Mouse (Mus musculus) lung, embryonic 15.5 days (tissue): ENCODE results near the gene Isoc2a. TPM values are rescaled to one million over a fixed set of nuclear protein-coding genes. Genes with fewer than 3 reads are reported as not detected.

Experiments
- ATAC-seq: fragments of 200-750 bp; cut with Nextera tagmentation; 2 replicates; pipeline ENCODE4 v1.8.0; 2017; ENCODE audit warnings: moderate number of reproducible peaks, borderline replicate concordance; ENCODE audit not compliant: low FRiP score, low TSS enrichment; ENCODE audit errors: extremely low read depth
- H3K27ac ChIP-seq: fragments of 300-500 bp; sonication (generic); 2 replicates; pipeline ENCODE4 v1.5.1; 2015; ENCODE audit warnings: moderate library complexity, mild to moderate bottlenecking, inconsistent platforms
- H3K27me3 ChIP-seq: fragments of 300-500 bp; sonication (generic); 2 replicates; pipeline ENCODE4 v1.6.1; 2015; ENCODE audit warnings: inconsistent platforms
- H3K36me3 ChIP-seq: fragments of 300-500 bp; sonication (generic); 2 replicates; pipeline ENCODE4 v1.6.1; 2015; ENCODE audit warnings: inconsistent platforms
- H3K4me1 ChIP-seq: fragments of 300-500 bp; sonication (generic); 2 replicates; pipeline ENCODE4 v1.6.1; 2015; ENCODE audit warnings: inconsistent platforms
- H3K4me2 ChIP-seq: fragments of 300-500 bp; sonication (generic); 2 replicates; pipeline ENCODE4 v1.6.1; 2015; ENCODE audit warnings: inconsistent platforms, mild to moderate bottlenecking, moderate library complexity
- H3K4me3 ChIP-seq: fragments of 300-500 bp; sonication (generic); 2 replicates; pipeline ENCODE4 v1.5.1; 2015; ENCODE audit warnings: mild to moderate bottlenecking, inconsistent platforms
- H3K9ac ChIP-seq: fragments of 300-500 bp; sonication (generic); 2 replicates; pipeline ENCODE4 v1.6.1; 2015; ENCODE audit warnings: inconsistent platforms
- H3K9me3 ChIP-seq: fragments of 300-500 bp; sonication (generic); 2 replicates; pipeline ENCODE4 v1.6.1; 2016; ENCODE audit warnings: inconsistent platforms
- WGBS: fragments of 180-500 bp; shearing (Covaris S2); methylation state at CpG from one replicate; pipeline ENCODE4 v1.1.7; 2015; 5-methylcytosine and 5-hydroxymethylcytosine counted together
- polyA plus RNA-seq: library from polyadenylated mRNA; unstranded; fragments of >200 nt; fragmentation: Nextera tagmentation; extraction: Ambion mirVana; gene quantifications from 2 replicates; pipeline ENCODE4 v1.2.1, GENCODE M21; 2015

Gene Isoc2a
- 0.63 and 0.81 TPM in 2 replicates for polyA plus RNA-seq

DNA sequence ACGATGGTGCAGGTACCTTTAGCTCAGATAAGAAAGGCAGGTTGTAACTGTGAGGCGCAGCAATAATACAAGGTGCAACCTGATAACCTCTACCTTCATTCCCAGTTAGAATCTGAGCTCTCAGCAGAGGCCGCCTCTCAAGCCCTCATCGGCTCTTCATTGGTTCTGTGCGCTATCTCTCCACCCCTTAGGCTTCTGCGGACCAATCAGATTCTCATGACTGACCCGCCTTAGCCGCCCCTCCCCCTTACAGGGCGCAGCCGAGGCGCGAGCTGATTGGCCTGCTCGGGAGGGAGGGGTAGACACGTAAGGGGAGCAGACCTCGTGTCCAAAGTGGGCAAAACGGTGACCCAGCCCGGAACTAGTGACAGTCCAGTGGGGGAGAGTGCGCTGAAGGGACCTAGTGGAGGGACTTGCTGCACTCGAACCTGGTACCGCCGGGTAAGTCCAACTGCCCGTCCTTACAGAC is at the start of gene Isoc2a:
Gene Isoc2a (plus strand): TSS at position 401 of the 469 bp plus-strand sequence.
- Histone ChIP-seq H3K27ac (no peak within 1 kb of the TSS), H3K9ac (peak within 1 kb of the TSS; percentile 48), H3K4me3 (peak within 1 kb of the TSS; percentile 52), H3K4me1 (peaks cover 14% of the 10 kb centered on the region), H3K27me3 (no peaks in the 10 kb centered on the region), H3K9me3 (no peaks in the 10 kb centered on the region), H3K4me2 (peak within 1 kb of the TSS; percentile 81), H3K36me3 (no peaks in the 10 kb centered on the region)
- ATAC-seq: peak; percentile 99
- 1% methylated on average over 22 of the region's 22 CpGs for whole genome bisulfite sequencing

DNA sequence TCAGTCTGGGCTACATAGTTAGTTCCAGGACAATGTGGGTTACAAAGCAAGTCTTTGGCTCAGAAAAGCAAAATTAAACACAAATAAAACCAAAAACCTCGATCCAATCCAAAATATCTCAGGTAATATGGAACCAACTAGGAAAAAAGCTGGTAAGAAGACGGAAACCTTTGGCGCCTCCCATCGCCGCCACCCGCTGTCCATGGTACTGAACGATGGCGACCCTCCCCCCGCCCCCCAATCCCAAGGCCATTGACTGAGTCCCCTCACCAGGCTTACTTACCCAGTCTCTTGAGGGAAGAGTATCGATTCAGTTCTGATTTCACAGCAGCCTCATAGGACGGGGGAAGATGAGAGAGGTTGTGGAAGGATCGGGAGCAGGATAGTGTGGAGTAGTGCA is 46.5 kb upstream of the Isoc2a start:
- H3K4me2 ChIP-seq: no peak overlapping the region
- no peaks in the 10 kb centered on the region for H3K9me3 ChIP-seq
- H3K27ac ChIP-seq: no peak overlapping the region
- H3K4me3 ChIP-seq: no peak overlapping the region
- peaks cover 36% of the 10 kb centered on the region for H3K27me3 ChIP-seq
- no peaks in the 10 kb centered on the region; the same call in 1 of the 2 replicates for H3K4me1 ChIP-seq
- WGBS: 8% methylated on average over 12 of the region's 12 CpGs
- H3K9ac ChIP-seq: no peak overlapping the region
- ATAC-seq: no peak
- no peaks in the 10 kb centered on the region for H3K36me3 ChIP-seq

DNA sequence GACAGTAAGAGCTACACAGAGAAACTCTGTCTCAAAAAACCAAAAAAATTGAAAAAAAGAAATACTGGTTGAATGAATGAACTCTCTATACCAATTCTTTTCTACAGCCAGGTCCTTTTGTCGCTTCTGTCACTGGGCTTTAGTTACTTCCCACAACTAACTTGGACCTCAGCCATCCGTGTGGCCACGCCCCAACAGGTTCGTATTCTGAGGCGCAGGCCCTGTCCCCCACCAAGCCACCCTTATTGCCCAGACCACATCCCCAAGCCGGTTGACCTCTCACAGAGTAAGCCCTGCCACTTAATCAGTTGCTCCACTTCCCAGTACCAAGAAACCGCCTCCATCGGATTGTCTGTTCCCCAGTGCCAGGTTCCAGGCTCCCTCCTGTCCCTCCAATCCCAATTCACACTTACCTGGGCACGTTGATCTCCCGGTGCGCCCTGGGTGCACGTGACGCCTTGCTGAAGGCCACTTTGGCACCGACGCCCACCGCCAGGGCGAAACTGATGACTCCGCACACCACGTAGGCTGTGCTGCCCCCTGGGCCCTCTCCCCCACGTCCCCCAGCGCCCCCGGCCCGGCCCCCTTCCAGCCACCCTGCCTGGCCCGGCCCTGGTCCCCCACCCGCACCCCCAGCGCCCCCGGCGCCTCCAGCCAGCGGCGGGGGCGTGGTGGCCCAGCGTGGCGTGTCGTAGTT is 41.2 kb upstream of the Isoc2a start:
- Histone ChIP-seq H3K4me3 (peak overlapping the region; percentile 46), H3K4me2 (peak overlapping the region; percentile 82), H3K36me3 (no peaks in the 10 kb centered on the region), H3K27me3 (peaks cover 50% of the 10 kb centered on the region), H3K9ac (peak overlapping the region; percentile 60), H3K9me3 (no peaks in the 10 kb centered on the region), H3K4me1 (peaks cover 15% of the 10 kb centered on the region), H3K27ac (peak overlapping the region; percentile 80)
- ATAC-seq: peak; percentile 4; the same call in 1 of the 2 replicates
- WGBS: 3% methylated on average over 34 of the region's 34 CpGs

DNA sequence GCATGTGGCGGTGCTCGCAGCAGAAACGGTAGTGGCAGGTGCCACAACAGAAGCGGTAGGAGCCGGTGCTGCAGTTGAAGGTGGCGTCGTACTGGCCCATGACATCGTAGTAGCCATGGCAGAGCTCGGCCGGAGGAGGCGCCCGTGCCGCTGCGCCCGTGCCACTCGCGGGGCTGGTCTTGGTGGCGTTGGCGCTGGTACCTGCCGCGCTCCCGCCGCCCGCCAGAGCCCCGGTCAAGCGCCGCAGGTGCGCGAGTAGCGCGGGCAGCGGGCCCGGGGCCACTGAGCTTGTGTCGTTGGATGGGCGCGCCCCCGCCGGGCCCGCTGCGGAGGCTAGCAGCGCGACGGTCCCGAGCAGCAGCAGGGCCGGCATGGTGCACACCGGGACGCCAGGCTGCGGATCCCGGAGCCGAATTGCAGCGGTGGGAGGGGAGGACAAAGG is 40.6 kb upstream of the Isoc2a start:
- peak overlapping the region; percentile 80 for H3K27ac ChIP-seq
- peak overlapping the region; percentile 60 for H3K9ac ChIP-seq
- H3K27me3 ChIP-seq: peaks cover 46% of the 10 kb centered on the region
- peak overlapping the region; percentile 46 for H3K4me3 ChIP-seq
- ATAC-seq: peak; percentile 83
- no peaks in the 10 kb centered on the region for H3K36me3 ChIP-seq
- peak overlapping the region; percentile 82 for H3K4me2 ChIP-seq
- H3K4me1 ChIP-seq: peaks cover 15% of the 10 kb centered on the region
- H3K9me3 ChIP-seq: no peaks in the 10 kb centered on the region
- 1% methylated on average over 51 of the region's 51 CpGs for WGBS

DNA sequence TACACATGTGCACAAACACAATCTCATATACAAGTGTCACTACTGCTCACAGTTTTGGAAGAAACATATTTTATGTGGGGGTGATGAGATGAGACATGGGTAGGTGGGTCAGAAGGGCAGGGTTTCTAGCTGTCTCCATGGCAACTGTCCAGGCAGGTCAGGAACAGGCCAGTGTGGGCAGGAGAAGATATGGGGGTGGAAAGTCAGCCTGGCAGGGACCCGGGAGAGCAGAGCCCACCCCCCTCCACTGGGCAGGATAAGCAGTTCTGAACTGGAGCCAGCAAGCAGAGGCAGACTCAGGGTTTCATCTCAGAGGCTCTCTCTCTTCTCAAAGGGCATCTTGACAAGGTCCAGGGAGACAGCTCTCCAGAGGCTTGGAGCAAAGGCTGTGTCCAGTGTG is 39.3 kb upstream of the Isoc2a start:
- peaks cover 18% of the 10 kb centered on the region for H3K4me1 ChIP-seq
- H3K36me3 ChIP-seq: no peaks in the 10 kb centered on the region
- no peak overlapping the region for H3K9ac ChIP-seq
- no peaks in the 10 kb centered on the region for H3K9me3 ChIP-seq
- peak overlapping the region; percentile 33; the same call in 1 of the 2 replicates for H3K27ac ChIP-seq
- 0% methylated on average over 1 of the region's 1 CpGs for WGBS
- no peak overlapping the region for H3K4me2 ChIP-seq
- peaks cover 57% of the 10 kb centered on the region for H3K27me3 ChIP-seq
- no peak for ATAC-seq
- H3K4me3 ChIP-seq: no peak overlapping the region

DNA sequence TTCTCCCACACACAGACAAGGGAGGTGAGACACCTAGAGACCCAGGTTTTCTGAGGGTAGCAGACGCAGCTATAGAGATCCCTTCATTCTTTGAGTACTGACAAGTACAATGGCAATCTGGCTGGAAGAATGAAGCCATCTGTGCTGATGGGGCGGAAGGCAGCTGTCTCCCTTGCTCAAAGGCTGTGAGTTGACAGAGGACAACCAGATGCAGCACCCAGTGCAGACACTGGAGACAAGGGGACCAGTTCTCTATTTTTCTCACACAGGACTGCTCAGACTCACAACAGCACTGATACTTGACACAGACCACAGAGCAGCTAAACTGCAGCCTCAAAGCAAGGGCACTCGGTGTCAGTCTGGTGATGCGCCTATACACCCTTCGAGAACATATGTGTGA is 34.9 kb upstream of the Isoc2a start:
- Histone ChIP-seq H3K36me3 (no peaks in the 10 kb centered on the region), H3K9ac (no peak overlapping the region), H3K4me1 (peaks cover 24% of the 10 kb centered on the region), H3K27ac (no peak overlapping the region), H3K4me3 (no peak overlapping the region), H3K9me3 (no peaks in the 10 kb centered on the region), H3K4me2 (no peak overlapping the region), H3K27me3 (peaks cover 54% of the 10 kb centered on the region)
- ATAC-seq: no peak
- WGBS: 46% methylated on average over 5 of the region's 5 CpGs

DNA sequence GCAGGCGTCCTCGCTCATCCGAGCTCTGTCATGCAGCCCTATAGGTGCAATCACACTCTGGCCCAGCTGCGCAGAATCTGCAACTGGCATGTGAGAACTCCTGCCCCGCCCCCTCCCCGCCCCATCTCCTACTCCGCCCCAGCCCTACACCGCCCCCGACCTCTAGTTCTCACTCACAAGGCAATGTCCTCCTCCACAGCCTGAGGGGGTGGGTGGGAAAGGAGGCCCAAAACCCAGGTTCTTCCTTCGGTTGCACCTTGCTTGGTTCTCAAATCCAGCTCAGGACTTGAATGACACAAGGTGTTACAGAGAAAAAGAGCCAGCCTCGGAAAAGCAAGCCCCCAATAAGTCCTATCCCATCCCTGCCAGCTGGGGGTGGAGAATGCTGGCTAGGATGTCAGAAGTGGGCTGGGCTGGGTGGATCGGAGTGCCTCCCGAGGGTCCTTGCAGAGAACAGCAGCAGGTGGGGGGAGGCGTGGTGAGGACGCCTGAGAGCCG is 34.3 kb upstream of the Isoc2a start:
- no peak for ATAC-seq
- Histone ChIP-seq H3K27ac (no peak overlapping the region), H3K9me3 (no peaks in the 10 kb centered on the region), H3K4me2 (peak overlapping the region; percentile 80), H3K4me3 (0 out of 2 replicates have a peak overlapping the region, but pooled peaks have one; percentile 6), H3K36me3 (no peaks in the 10 kb centered on the region), H3K27me3 (peaks cover 49% of the 10 kb centered on the region), H3K9ac (no peak overlapping the region), H3K4me1 (peaks cover 22% of the 10 kb centered on the region)
- 1% methylated on average over 16 of the region's 16 CpGs for WGBS

DNA sequence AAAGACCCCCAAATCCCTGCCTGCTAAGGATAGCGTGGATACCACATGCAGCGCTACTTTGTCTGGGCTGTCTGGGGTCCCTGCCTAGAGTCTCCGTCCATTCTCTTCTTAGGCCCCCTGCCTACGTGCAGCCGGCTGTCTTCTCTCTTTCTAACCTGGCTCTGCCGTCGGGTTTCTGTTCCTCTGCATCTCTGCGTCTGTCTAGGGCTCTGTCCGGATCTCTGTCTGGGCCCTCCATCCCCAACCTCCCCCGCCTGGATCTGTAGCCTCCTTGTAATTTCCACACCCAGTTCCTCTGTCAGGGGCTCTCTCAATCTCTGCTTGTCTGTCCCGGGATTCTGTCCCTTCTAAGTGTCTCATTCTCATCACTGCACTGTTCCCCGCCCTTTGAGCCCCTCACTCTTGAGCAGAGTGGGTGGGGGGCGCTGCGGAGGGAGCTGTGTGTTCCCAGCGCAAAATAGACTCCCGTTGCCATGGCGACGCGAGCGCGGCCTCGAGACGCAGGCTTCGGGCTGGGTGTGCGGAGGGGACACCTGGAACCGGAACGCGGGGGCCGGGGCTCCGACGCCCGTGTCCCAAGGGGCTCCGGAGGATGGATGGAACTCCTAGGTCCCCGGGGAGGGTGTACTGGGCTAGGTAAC is 33.2 kb upstream of the Isoc2a start:
- Histone ChIP-seq H3K4me3 (peak overlapping the region; percentile 39), H3K4me1 (peaks cover 18% of the 10 kb centered on the region), H3K27ac (no peak overlapping the region), H3K27me3 (peaks cover 44% of the 10 kb centered on the region), H3K4me2 (peak overlapping the region; percentile 80), H3K36me3 (no peaks in the 10 kb centered on the region), H3K9ac (peak overlapping the region; percentile 5; the same call in 1 of the 2 replicates), H3K9me3 (no peaks in the 10 kb centered on the region)
- no peak for ATAC-seq
- WGBS: 2% methylated on average over 34 of the region's 34 CpGs

DNA sequence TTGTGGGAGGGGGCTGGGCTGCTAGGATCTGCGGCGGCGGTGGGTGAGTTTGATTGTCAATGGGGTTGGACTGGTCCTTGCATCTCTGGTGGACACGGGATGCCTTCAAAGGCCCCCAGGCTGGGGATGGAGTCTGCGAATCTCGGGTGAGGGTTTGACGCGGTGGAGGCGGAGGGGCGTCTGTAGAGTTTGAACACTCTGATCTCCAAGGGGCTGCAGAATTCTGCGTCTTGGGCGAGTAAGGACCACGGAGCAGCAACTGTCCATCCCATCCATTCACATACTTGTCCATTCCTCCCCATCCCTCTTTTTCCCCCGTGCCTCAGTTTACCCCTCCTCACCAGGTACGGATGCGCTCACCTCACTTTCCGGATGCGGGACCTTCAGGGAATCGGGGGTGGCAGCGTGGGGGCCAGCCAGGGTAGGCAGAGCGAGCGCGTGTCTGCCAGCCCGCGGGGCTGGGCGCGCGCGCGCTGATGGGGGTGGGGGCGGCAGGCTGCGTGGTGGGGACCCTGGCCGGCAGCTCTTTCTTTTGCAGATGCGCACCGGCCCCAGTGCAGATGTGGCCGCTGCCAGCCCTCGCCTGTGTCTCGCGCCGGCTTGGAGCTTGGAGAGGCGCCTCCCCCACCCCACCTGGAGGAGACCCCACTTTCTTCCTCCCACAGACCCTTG is 32.6 kb upstream of the Isoc2a start, which contains the start of gene Shisa7:
Gene Shisa7 (minus strand): TSS at position 452 of the 672 bp plus-strand sequence.
- H3K27ac ChIP-seq: no peak within 1 kb of the TSS
- H3K27me3 ChIP-seq: peaks cover 44% of the 10 kb centered on the region
- H3K4me1 ChIP-seq: peaks cover 18% of the 10 kb centered on the region
- H3K36me3 ChIP-seq: no peaks in the 10 kb centered on the region
- WGBS: 1% methylated on average over 38 of the region's 41 CpGs
- no peaks in the 10 kb centered on the region for H3K9me3 ChIP-seq
- ATAC-seq: peak; percentile 37; the same call in 1 of the 2 replicates
- H3K4me2 ChIP-seq: peak within 1 kb of the TSS; percentile 80
- peak within 1 kb of the TSS; percentile 5; the same call in 1 of the 2 replicates for H3K9ac ChIP-seq
- H3K4me3 ChIP-seq: peak within 1 kb of the TSS; percentile 39

DNA sequence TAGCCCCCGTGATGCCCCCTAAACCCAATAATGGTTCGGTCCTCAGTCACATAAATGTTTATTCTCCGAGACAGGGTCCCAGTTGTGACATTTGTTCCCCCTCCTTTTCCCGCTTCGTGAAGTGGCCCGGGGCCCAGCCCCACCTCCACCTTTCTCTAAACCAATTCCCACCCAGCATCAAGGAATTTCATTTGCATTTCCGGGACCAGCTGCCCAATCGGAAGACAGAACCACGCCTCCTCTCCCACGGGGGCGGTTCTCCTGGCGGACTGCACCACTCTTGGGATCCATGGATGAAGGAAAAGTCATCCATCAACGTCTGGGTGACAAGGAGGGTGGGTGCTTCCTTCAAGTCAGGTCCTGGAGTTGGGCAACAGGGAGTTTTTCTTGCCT is 32.0 kb upstream of the Isoc2a start:
- H3K27me3 ChIP-seq: peaks cover 44% of the 10 kb centered on the region
- H3K9ac ChIP-seq: no peak overlapping the region
- no peaks in the 10 kb centered on the region for H3K9me3 ChIP-seq
- H3K36me3 ChIP-seq: no peaks in the 10 kb centered on the region
- H3K4me3 ChIP-seq: peak overlapping the region; percentile 39
- peak; percentile 73; the same call in 1 of the 2 replicates for ATAC-seq
- no peak overlapping the region for H3K27ac ChIP-seq
- H3K4me2 ChIP-seq: peak overlapping the region; percentile 80
- H3K4me1 ChIP-seq: peaks cover 18% of the 10 kb centered on the region
- under 1% methylated on average over 13 of the region's 13 CpGs for WGBS

DNA sequence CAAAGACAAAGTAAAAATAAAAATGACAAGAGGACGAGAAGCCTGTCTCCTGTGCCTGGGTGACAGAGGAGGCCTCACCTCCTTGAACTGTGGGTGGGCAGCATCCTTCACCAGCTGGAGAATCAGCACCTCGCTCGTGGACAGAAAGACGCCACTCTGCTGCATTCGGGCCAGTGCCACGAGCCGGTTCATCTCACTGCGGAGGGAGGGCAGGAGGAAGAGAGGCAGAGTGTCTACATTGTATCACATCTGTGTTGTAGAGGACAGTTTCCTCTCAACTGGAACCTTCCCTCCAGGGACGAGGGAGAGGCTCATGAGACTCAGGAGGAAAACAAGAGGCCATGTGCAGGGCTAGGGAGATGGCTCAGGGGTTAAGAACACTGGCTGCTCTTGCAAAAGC is 27.6 kb upstream of the Isoc2a start:
- Histone ChIP-seq H3K36me3 (no peaks in the 10 kb centered on the region), H3K4me2 (no peak overlapping the region), H3K9ac (no peak overlapping the region), H3K27ac (no peak overlapping the region), H3K4me1 (peaks cover 5% of the 10 kb centered on the region), H3K9me3 (no peaks in the 10 kb centered on the region), H3K4me3 (no peak overlapping the region), H3K27me3 (peaks cover 13% of the 10 kb centered on the region)
- 44% methylated on average over 9 of the region's 9 CpGs for WGBS
- ATAC-seq: no peak
